Mouse (Mus musculus) spleen, adult 18-20 months (tissue): ENCODE data around the gene 2010111I01Rik.

Source experiments
- DNase-seq, 2 experiments: peaks; one replicate each; pipeline ENCODE4 v3.0.0; 2022; ENCODE audit warnings: mixed read lengths in 2 of 2

Gene 2010111I01Rik

DNA sequence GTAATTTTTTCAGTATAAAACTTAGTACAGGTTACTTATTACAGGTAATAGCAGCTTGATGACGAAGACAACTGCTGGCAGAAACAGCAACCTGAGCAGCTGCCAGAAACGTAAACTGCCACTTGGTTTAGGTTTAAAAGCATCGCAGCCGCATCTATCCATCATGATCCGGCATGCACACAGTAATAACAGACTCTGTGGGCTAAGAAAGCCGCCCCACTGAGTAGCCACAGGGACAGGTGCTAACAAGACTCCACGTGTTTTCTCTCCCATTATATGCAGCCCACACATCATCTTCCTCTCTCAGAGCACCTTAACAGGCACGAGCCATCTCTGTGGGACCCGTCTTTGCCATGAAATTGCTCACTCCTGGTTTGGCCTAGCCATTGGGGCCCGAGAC is 191.6 kb downstream of the 2010111I01Rik start:
- DNase-seq = no peak

DNA sequence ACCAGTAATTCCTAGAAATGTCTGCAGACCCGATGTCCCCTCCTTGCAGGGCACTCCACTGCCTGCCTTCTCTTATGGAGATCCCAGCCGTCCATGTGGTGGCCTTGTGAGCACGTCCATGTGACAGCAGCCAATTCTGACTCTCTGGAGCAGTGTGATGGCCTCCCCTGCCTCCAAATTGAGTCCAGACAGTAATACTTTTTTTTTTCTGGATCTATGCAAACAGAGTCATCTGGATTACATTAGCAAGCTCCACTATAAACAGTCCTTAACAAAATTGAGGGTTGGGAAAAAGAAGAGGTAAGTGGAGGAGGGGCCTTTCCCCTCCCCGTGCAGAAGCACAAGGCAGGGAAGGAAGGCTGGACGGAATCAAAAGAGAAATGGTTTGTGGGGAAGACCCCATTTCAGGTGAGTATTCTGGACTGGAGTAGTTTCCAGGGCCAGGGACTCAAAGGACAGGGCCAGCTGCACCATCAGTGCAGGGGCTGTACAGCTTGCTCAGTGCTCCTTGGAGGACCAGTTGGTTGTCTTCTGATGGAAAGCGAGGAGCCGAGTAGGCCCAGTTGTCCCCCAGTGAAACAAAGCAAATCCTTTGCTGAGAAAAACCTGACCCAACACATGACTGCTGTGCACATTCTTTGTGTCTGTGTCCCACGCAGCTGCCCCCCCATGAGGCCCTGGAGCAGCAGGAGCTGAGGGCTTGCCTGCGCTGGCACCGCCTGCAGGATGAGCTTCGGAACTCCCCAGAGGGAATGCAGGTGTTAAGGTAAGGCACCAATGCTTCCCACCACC is 205.8 kb downstream of the 2010111I01Rik start:
- DNase-seq = no peak

DNA sequence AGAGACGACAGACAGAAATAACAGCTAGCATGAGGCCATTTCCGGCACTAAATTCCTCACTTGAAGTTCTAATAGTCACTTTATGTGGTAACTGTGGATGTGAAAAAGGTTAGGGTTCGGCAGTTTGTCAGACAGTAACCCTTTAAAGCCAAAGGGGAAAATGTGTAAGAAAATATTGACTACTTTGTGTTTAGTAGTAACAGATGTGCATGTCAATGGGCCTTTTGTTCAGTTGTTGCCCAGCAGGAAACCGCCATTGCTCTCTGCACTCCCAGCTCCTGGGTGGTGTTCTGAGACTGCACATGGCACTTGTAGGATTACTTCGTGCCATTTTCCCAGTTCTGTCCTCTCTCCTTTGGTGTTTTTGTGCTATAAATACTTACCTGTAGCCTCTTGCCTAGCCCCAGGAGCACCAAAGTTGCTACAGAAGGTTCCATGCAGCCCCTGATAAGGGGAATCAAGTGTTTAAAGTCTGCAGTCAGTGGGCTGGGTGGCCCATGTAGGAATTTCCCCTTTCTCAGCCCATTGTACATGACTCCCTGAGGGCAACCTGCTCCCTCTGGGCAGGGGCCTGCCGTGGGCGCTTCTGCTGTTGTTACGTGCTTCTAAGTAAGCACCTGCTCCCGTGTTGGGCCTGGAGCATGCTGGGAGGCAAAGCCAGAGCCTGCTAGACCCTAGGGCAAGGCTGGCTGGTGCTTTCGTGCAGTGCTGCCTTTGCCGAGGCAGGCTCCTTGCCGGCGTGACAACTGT is 206.8 kb downstream of the 2010111I01Rik start:
- DNase-seq = no peak

DNA sequence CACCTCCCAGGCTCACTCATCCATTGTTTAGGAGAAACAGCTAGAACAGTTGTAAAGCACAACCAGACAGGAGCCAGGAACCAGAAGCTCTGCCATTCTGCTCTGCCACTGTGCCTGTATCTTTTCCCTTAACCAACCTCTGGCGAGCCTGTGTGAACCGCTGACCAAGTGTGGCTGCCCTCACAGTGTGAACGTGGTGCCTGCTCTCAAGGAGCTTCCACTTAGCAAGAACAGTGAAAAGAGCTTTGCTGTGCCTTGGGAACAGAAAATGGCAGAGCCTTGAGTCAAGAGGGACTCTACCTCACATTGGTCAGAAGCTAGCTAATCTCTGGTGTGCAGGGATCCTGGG is 207.4 kb downstream of the 2010111I01Rik start:
- DNase-seq = no peak

DNA sequence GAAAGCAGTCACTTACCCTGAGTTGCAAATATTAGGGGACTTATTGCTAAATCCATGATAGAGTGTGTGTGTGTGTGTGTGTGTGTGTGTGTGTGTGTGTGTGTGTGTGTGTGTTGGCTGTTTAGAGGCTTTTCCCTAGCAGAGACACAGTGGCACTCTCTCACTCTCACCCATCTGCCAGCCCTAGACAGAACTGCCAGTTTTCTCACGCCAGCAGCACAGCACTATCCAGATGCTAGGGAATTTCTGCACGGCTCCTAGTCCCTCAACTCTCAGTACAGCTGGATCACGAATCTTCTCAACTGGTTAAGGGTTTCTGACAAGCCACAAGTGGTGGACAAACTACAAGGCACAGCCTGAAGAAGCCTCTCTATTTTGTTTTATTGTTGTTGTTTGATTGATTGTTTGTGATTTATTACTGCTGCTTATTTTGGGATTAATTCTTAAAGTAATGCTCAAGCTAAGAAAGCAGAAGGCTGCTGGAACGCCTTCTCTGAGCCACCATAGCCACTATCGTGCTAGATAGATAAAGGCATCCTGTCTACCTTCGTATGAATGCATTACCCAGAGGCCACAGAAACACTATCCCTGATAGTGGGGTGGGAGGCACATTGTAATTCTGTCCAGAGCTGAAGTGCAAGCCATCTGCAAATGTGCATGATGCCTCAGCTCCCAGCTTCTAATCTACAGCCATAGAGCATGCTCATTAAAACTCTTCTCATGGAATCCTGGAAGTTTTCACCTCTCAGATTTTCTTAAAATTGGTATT is 209.7 kb downstream of the 2010111I01Rik start:
- DNase-seq = no peak

DNA sequence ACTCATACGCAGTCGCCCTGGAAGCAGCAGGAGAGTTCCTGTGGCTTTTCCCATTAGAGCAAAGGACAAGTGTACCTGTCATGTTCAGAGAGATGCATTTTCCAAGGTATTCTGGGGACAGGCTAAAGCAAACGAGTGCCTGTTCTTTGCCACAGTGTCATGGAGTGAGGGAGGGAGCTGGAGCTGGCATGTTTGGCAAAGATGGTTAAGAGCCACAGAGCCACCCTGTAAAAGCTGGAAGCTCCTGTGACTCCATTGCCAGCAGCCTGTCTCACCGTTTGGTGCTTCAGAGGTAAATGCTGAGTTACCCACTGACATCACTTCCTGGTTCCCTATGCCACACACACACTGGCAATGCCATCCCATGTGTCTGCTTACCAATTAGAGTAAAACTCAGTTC is 211.4 kb downstream of the 2010111I01Rik start:
- no peak for DNase-seq

DNA sequence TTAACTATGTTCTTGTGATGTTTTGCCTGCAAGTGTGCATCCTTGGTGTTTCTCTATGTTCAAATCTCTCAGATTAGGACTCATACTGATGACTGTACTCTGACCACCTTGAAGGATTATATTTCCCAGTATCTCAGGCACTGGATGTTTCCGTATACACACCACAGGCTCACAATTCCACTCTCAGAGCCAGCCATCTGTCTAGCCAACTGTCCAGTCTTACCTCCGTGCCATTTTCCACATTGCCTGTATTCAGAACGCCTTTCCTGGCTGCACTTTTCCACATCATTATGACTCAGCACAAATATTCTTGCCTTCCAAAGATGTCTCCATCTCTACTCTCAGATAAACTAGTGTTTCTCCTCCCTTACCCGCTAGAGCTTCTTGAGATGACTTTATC is 212.5 kb downstream of the 2010111I01Rik start:
- no peak for DNase-seq

DNA sequence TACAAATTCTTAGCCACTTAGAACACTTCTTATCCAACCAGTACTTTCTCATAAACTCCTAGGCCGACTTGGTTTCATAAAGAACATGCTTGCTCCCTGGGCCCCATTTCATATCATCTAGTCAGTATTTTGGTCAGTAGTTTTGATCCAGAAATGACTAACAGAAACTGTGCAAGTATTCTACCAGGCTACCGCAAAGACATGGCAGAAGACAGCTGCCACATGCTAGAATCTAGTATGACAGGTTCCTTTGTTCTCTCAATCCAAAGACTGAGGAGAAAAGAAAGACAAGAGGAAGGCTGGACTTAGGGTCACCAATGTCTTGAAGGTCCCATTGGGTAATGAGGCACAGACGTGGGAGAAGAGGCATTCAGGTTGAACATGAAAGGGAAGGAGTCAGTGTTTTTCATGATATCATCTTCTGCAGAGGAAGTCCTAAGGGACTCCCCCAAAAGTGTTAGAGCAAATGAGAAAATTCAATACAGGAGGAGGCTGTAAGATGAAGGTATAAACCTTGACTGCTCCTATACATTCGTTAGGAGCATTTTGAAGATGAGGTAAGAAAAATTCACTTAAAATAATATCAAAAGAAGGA is 216.0 kb downstream of the 2010111I01Rik start:
- no peak for DNase-seq

DNA sequence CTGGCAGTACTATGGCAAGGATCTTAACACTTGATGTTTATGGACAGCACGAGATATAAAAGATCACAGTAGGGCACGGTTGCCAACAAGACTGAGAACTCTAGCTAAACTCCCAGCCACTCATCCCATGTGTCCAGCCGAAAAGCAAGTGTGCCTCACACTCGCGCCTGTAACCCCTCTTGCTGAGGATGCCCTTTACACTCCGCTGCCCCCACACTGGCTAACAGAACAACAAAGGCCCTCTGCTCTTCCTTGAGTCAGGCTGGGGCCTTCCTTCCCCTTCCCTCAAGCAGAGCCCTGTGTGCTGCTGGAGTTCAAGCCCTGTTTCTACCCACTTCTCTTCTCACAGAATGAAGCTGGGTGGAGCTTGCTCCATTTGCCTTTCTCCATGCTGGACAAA is 220.3 kb downstream of the 2010111I01Rik start:
- no peak for DNase-seq

DNA sequence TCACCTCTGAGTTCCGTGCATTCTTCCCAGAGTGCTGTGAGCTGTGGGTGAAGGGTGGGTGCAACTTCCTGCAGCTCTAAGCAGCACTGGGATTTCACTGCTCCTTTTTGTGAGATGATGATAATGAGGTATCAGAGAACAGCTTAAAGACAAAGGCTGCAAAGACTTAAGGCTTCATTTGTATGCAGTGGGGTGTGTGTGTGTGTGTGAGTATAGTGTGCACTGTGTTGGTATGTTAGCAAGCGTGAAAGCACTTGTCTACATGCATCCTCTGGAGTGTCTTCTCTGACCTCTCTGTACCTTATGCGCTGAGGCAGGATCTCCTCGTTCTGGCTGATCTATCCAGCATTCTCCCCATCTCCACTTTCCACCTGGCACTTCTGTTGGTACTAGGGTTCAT is 221.5 kb downstream of the 2010111I01Rik start:
- no peak for DNase-seq

DNA sequence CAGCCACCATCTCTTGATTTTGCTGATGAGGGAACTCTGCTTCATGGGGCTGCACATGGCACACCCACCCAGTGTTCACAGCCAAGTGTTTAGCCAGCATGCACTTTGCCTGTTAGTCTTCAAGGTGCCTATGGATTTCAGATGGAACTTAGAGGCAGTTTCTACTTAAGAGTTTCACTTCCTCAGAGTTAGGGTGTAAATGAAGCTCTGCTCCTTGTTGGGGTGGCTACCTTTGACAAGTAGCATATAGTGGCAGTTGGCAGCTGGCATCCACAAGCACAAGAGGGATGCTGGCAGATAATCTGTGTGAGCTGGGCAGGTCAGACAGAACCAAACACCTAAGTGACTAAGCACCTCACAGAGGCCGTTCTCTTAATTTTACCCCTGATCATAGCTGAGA is 221.9 kb downstream of the 2010111I01Rik start:
- DNase-seq = no peak

DNA sequence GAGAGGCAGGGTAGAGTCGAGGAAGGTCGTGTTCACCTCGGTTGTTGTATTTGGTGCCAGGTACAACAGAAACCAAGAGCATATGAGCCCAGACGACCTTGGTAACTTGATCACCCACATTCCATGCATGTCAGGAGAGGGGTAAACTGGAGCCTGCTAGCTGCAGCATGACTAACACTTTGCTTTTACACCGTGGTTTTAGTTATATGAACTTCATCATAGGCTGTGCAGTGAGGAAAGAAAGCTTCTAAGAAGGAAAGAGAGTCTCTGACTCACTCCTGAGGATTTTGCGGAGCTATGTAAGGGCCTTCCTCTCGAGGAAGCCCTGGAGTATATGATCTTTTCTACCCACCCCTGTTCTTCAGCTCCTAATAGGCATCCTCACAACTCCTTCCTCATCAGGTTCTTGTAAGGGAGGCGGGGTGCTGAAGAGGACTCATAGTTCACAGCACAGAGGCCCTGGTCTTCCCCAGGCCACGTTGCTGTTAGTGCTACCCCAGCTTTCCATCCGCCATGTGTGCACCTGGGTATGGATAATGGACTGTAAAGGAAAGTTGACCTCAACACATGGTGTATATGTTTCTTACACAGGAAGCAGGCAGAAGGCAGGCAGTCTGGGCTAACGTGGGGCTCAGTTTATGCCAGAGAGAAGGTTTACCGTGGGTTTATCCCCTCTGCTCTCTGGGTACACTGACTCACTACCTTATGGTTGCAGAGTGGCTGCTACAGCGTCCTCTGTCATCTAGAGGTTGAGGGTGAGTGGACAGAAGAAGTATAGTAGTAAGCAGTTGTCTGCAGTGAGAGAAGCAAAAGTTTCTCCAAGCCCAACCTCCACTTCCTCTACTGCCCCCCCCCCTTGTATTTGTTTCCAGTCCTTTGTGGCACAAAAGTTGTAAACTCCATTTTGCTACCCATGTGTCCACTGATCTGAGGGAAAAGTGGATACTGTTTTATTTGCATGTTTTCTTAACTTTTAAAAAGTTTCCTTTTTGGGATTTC is 222.8 kb downstream of the 2010111I01Rik start:
- no peak for DNase-seq

DNA sequence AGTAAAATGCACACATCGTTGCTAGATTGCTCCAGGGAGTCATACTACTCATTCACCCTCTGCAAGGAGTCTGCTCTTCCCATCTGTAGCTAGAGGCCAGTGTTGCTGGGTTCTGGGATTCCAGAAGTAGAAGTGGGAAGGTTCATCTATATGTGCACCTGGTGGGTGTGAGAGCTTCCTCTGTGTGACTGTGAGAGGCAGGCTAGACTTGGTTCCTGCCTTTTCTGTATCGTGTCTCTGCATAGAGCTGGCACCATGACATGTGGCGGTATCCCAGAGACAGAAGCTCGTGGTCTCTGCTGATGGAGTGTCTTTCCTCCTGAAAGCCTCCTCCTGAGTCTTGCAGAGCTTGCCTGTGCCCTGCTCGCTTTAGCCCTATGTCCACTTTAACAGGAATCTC is 223.6 kb downstream of the 2010111I01Rik start:
- no peak for DNase-seq

DNA sequence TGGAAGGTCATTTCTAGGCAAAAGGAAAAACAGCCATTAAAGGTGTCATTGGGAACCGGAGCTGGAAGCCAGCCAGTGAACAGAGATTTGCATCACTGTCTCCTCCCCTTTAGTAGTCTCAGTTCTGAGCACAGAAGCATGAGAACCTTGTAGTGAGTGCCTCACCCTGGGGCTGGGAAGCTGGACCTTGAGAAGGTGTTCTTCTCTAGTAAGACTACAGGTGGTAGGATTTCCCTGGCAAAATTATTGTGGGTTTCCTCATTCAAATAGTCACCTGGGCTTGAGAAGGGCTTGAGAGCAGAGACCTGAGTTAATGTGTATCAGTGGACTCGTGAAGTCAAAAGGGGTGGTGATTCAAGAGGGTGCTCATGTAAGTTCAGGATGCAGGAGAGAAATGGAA is 224.1 kb downstream of the 2010111I01Rik start:
- no peak for DNase-seq

DNA sequence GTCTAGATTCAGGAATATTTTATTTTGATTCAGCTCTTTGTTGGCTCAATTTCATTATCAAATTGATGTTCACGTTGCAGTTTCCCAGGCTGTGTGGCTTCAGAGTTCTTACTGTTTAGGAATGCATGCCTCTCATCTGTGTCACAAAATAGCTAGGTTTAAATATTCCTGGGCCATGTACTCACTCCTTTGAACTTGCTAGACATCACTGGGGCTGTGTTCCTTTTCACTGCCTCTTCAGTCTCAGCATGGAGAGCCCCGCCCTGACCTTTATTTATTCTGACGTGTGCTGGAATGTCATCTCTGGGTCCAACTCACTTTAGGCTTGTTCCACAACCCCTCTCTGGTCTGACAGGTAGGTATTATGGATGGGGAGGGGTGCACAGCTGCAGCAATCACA is 228.7 kb downstream of the 2010111I01Rik start:
- no peak for DNase-seq

DNA sequence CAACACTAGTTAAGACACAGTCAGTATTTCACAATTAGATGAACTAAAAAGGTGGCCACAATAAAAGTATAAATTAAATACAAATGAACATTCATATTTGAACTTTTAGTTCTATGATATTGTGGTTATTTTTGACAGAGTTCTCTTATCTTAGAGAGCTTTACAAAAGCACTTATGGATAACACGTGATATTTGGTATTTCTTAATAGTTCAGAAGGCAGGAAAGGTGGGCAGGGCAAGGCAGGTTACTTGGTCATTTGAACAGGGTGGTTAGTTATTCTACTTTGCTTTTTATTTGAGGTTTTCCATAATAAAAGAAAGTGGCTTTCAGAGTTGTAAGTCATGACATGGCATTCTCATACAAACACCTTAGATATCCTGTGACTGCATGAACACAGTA is 233.3 kb downstream of the 2010111I01Rik start:
- no peak for DNase-seq

DNA sequence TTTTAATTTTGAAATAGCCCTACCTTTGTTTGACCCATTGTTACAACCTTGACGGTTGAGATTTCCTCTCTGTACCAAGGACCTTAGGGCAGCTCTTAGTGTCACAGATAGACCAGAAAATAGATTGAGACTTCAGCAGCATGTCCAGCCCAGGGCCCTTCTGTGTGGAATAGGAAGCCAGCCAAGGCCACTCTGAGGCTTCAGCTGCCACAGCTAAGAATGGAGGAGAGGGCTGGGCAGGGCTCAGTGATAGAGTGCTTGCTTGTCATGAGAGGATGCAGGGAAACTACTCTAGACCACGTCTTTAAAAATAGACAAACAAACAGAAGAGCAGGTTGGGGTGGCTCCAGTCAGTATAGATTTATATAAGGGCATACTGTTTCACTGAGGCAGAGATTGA is 234.9 kb downstream of the 2010111I01Rik start:
- DNase-seq = no peak

DNA sequence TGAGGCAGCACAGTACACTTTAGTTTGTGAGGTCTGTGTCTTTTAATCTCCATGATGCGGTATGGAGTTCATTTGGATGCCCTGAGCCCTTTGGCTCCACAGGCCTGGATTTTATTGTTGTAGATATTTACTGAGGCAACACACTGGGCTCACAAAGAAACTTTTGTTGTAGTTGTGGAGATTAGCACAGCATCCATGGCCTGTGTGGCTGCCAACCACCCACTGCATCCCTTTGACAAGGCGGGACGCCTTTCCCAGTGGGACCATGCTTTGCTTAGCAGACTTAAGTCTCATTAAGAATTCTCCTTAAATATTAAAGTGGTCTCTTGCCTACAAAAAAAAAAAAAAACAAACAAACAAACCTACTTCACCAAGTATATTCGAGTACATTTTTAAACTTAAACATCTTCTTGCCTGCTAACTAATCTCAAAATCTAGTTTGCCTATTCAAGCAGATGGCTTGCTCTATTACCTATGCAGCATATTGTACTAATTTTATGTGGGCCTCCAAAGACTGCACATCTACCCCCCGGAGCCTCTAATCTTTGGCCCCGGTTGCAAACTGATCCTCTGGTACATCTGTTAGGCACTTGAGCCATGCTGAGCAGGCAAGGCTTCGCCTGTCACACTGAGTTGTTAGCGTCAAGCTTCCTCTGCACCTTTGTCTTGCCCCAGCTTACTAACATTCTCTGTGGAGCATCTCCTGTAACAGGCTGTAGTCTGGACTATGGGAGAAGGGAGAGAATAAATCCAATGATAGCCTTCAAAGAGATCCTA is 239.0 kb downstream of the 2010111I01Rik start:
- no peak for DNase-seq

DNA sequence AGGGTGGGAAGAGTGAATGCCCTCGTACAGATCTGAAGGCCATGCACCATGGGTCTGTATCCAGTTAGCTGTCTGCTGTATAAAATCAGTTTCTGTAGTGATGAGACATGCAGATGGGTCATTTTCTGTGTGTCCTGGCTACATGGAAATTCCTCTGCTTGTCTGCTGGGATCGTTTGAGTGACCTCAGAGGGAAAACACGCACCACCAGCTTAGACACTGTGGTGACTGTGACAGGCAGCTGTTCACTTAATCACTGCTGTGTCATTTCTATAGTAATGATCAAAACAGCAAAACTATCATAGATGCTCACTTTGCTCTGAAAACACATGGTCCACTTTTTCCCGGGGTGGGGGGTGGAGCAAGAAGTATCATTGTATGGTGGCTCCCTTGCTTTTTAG is 241.1 kb downstream of the 2010111I01Rik start:
- no peak for DNase-seq

DNA sequence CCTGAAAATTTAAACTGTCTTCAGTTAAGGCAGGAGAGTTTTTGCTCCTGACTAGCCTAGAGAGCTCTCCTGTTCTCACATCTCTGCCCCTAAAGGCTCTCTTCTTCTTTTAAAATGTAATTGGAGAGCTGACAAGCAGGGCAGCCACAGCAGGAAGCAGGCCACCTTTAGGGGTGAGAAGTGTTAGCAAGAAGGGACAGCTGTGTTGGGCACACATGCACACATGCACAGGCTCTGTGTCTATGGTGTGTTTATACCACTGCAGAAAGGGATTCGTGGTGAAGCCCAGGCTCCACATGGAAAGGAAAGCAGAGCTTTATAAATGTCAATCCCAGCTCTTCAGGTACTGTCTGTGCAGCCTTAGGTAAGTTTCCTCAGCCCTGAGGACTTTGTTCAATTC is 241.7 kb downstream of the 2010111I01Rik start:
- no peak for DNase-seq

DNA sequence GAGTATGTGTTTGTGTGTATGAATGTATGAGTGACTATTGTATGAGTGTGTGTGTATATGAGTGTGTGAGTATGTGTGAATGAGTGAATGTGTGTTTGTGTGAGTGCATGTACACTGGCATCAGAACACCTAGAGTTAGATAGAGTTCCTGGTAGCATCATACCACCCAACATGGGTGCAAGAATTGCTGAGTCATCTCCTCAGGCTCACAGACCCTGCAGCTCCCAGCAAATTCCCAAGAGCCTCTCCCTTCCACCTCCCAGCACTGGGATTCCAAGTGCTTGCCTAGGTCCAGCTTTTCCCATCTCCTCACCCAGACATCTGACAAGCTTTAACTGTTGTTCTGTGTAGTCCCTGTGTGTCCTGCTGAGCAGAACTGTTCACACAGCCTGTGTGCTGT is 251.8 kb downstream of the 2010111I01Rik start:
- DNase-seq = no peak
